Mouse (Mus musculus) forebrain, embryonic 11.5 days (tissue): Measurements from ENCODE around the gene Vps35l. TPM values are rescaled to one million over a fixed set of nuclear protein-coding genes. Genes with fewer than 3 reads are reported as not detected.
A peak's percentile ranks its signal among the peaks of the same experiment; 100 is the strongest.

ENCODE experiments used
- ATAC-seq: fragments of 200-750 bp; cut with Nextera tagmentation; replicated peaks from 2 replicates; pipeline ENCODE4 v1.8.0; 2017; ENCODE audit warnings: moderate TSS enrichment; ENCODE audit not compliant: low FRiP score
- DNase-seq: peaks from one replicate; pipeline ENCODE4 v3.0.0-alpha.2; 2017; ENCODE audit warnings: low spot score
- H3K27ac ChIP-seq: fragments of 300-500 bp; sonication (generic); 2 replicates; pipeline ENCODE4 v1.5.1; 2014; ENCODE audit warnings: low read depth, low read length
- H3K27me3 ChIP-seq: fragments of 300-500 bp; sonication (generic); 2 replicates; pipeline ENCODE4 v1.6.1; 2014; ENCODE audit warnings: mild to moderate bottlenecking, low read length, mixed read lengths; ENCODE audit not compliant: control insufficient read depth, insufficient read depth
- H3K36me3 ChIP-seq: fragments of 300-500 bp; sonication (generic); 2 replicates; pipeline ENCODE4 v1.6.1; 2014; ENCODE audit warnings: mild to moderate bottlenecking, low read length, moderate library complexity, mixed read lengths; ENCODE audit not compliant: control insufficient read depth, insufficient read depth
- H3K4me1 ChIP-seq: fragments of 300-500 bp; sonication (generic); replicated peaks from 2 replicates; pipeline ENCODE4 v1.6.1; 2014; ENCODE audit warnings: low read length, mixed read lengths; ENCODE audit not compliant: control insufficient read depth, insufficient read depth
- H3K4me2 ChIP-seq: fragments of 300-500 bp; sonication (generic); 2 replicates; pipeline ENCODE4 v1.6.1; 2014; ENCODE audit warnings: low read depth, mild to moderate bottlenecking, low read length, moderate library complexity, mixed read lengths; ENCODE audit not compliant: severe bottlenecking
- H3K4me3 ChIP-seq: fragments of 300-500 bp; sonication (generic); 2 replicates; pipeline ENCODE4 v1.5.1; 2014; ENCODE audit warnings: low read depth, low read length
- H3K9ac ChIP-seq: fragments of 300-500 bp; sonication (generic); 2 replicates; pipeline ENCODE4 v1.6.1; 2014; ENCODE audit warnings: low read length
- H3K9me3 ChIP-seq: fragments of 300-500 bp; sonication (generic); 2 replicates; pipeline ENCODE4 v1.6.1; 2016; ENCODE audit warnings: low read length, mixed read lengths; ENCODE audit not compliant: control insufficient read depth
- WGBS: fragments of 180-500 bp; shearing (Covaris S2); extraction: QIAGEN DNeasy Blood & Tissue Kit; methylation state at CpG from one replicate; pipeline ENCODE4 v1.1.7; 2014; 5-methylcytosine and 5-hydroxymethylcytosine counted together
- polyA plus RNA-seq: library from polyadenylated mRNA; unstranded; fragments of >200 nt; fragmentation: Nextera tagmentation; extraction: Ambion mirVana; gene quantifications from 2 replicates; pipeline ENCODE4 v1.2.1, GENCODE M21; 2014

Gene Vps35l
- polyA plus RNA-seq, 1 experiment from 2014 or later, result 74.9 TPM

DNA sequence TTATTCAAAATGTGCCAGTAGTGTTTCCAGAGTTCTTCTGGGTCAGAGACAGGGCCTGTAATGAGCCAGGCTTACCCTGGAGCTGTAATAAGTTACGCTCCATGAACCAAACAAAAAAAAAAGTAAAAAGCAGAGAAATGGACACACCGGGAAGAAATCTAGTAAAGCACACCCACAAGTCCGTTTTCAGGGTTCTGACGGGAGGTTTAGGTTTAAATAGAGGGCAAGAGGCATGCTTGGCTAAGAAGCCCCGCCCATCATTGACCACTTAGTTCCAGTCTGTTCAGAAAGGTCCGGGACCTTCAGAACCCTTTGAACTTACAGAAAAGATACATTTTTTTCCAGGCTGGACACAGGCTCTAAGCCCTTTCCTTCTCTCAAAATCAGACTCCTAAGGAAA lies 34.0 kb upstream of the Vps35l start:
- Histone ChIP-seq H3K9ac (no peak overlapping the region; the same call in 1 of the 2 replicates), H3K27ac (no peak overlapping the region), H3K4me1 (peaks cover 7% of the 10 kb centered on the region; the same call in 1 of the 2 replicates), H3K27me3 (no peaks in the 10 kb centered on the region), H3K36me3 (no peaks in the 10 kb centered on the region; the same call in 1 of the 2 replicates), H3K4me2 (peak overlapping the region; percentile 84; the same call in 1 of the 2 replicates), H3K4me3 (peak overlapping the region; percentile 72), H3K9me3 (no peaks in the 10 kb centered on the region)
- 24% methylated on average over 6 of the region's 6 CpGs for WGBS
- ATAC-seq, result no peak
- no peak for DNase-seq

DNA sequence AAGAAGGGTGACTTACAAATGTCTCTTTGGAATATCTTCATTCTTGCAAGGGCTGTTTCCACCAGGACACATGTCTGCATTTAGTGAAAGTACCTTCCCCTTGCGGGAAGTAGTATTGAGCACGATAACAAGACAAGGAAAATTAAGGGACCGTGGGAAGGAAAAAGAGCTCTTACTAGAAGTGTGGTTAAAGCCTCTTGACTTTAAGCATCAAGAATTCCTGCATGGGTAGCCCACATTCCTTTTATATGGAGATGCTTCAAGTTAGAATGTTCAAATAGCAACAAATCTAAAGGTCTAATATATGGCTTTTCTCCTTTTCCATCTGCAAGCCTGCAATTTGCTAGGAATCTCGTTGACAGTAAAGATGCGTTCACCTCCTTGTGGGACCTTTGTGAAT lies 33.5 kb upstream of the Vps35l start:
- 94% methylated on average over 5 of the region's 5 CpGs for WGBS
- ATAC-seq (no peak), DNase-seq (no peak)
- H3K9me3 ChIP-seq, result no peaks in the 10 kb centered on the region
- H3K9ac ChIP-seq, result no peak overlapping the region
- H3K36me3 ChIP-seq, result no peaks in the 10 kb centered on the region
- no peak overlapping the region for H3K27ac ChIP-seq
- no peak overlapping the region for H3K4me3 ChIP-seq
- H3K4me1 ChIP-seq, result peaks cover 7% of the 10 kb centered on the region; the same call in 1 of the 2 replicates
- no peaks in the 10 kb centered on the region for H3K27me3 ChIP-seq
- no peak overlapping the region for H3K4me2 ChIP-seq

DNA sequence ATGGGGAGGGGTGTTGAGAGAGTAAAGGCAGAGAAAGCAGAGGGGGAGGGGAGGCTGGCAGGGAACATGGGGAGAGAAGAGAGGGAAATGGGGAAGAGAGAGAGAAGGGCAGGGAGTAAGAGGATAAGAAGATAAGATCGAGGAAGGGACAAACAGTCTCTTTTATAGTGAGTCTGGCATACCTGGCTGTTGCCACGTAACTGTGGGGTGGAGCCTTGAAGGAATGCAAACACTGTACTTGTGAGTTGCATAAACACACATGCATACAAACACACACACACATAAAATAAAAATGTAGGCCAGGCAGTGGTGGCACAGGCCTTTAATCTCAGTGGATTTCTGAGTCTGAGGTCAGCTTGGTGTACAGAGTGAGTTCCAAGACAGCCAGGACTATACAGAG lies 32.8 kb upstream of the Vps35l start:
- Histone ChIP-seq H3K4me1 (peaks cover 7% of the 10 kb centered on the region; the same call in 1 of the 2 replicates), H3K27ac (no peak overlapping the region), H3K4me2 (no peak overlapping the region), H3K4me3 (no peak overlapping the region), H3K9me3 (no peaks in the 10 kb centered on the region), H3K9ac (no peak overlapping the region), H3K36me3 (no peaks in the 10 kb centered on the region), H3K27me3 (no peaks in the 10 kb centered on the region)
- DNase-seq (no peak), ATAC-seq (no peak)
- 83% methylated on average over 2 of the region's 2 CpGs for WGBS

DNA sequence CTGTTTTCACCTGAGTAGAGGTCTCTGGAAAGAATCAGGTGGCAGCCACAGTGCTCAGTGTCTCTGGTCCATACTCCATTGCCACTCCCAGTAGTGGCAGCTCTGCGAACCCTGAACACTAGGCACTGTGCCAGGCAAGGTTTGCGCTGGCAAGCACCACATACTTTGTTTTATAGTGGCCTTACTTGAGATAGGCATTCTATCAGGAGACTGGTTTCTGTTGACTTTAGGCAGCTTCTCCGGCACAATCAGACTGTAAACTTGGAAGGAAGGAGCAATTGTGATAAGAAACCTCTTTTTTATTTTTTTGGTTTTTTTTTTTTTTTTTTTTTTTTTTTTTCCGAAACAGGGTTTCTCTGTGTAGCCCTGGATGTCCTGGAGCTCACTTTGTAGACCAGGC lies 32.0 kb upstream of the Vps35l start:
- no peak overlapping the region for H3K4me2 ChIP-seq
- H3K27ac ChIP-seq, result no peak overlapping the region
- peaks cover 7% of the 10 kb centered on the region; the same call in 1 of the 2 replicates for H3K4me1 ChIP-seq
- H3K27me3 ChIP-seq, result no peaks in the 10 kb centered on the region
- no peak overlapping the region for H3K9ac ChIP-seq
- DNase-seq (no peak), ATAC-seq (no peak)
- no peaks in the 10 kb centered on the region for H3K9me3 ChIP-seq
- H3K4me3 ChIP-seq, result no peak overlapping the region
- H3K36me3 ChIP-seq, result no peaks in the 10 kb centered on the region
- 87% methylated on average over 4 of the region's 4 CpGs for WGBS

DNA sequence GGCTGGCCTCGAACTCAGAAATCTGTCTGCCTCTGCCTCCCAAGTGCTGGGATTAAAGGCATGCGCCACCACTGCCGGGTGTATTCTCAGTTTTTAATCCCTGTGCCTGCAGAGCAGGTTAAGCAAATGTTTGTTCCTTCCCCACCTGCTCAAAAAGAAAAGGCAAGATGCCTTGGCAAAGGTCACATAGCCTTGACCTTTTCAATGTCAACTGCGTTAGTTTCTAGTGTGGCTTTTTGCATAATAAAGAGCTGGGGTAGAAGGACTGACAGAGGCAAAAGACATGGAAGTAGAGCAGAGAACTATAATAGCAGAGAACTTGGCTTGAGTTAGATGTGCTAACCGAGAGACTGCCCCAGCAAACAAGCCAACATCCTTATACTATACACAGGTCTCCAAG lies 29.2 kb upstream of the Vps35l start:
- Histone ChIP-seq H3K4me3 (no peak overlapping the region), H3K9me3 (no peaks in the 10 kb centered on the region), H3K27ac (no peak overlapping the region), H3K4me2 (no peak overlapping the region), H3K4me1 (peaks cover 8% of the 10 kb centered on the region; the same call in 1 of the 2 replicates), H3K27me3 (no peaks in the 10 kb centered on the region), H3K9ac (no peak overlapping the region), H3K36me3 (no peaks in the 10 kb centered on the region)
- no peak for DNase-seq
- no peak for ATAC-seq
- 63% methylated on average over 5 of the region's 5 CpGs for WGBS

DNA sequence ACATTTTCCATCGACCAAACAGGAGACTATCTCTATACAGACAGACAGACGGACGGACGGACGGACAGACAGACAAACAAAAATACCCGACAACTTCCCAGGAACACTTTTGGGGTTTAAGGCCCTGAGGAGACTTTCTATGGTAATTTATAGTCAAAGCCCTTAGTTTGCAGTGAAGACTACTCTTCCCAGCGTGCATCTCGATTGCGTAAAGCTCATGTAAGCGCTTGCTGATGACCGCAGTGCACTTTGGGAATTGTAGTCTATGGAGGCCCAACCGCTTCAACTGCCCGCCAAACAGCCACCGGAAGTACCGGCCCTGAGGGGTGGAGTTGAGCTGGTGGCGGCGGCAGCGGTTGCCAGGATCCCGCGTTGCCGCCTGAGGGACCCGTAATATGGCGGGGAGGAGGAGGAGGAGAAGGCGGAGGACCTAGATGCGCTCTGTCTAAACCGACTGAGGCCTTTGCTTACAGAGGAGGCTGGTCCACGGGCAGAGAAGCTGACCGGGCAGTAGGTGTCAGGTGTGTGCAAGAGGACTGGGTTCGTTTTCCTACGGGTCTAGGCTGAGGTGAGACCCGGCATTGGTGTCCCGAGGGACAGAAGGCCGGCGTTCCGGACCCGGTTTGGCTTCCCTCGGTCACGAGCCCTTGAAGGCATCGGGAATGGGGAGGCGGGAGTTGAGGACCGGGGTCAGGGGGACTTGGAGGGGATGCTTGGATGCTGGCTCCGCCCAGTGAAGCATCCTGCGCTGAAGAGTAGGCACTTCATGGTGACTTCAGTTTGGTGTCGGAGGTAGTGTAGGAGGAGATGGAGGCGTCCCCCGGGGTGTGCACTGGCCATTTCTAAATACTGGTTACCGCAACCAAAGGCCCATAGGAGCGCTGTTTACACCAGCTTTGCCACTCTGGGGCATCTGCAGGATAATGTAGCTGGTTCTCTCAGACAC lies 27.5 kb upstream of the Vps35l start, which contains the start of gene Ccp110:
Gene Ccp110, plus strand, starts transcription at position 325 of the 946 bp plus-strand sequence.
- ATAC-seq (peak; percentile 97), DNase-seq (peak; percentile 94)
- Histone ChIP-seq H3K9me3 (no peaks in the 10 kb centered on the region), H3K36me3 (no peaks in the 10 kb centered on the region; the same call in 1 of the 2 replicates), H3K4me3 (peak within 1 kb of the TSS; percentile 85), H3K9ac (peak within 1 kb of the TSS; percentile 83), H3K4me1 (peaks cover 5% of the 10 kb centered on the region; the same call in 1 of the 2 replicates), H3K27me3 (no peaks in the 10 kb centered on the region), H3K27ac (0 out of 2 replicates have a peak within 1 kb of the TSS, but pooled peaks have one; percentile 31), H3K4me2 (peak within 1 kb of the TSS; percentile 65)
- under 1% methylated on average over 48 of the region's 48 CpGs for WGBS

DNA sequence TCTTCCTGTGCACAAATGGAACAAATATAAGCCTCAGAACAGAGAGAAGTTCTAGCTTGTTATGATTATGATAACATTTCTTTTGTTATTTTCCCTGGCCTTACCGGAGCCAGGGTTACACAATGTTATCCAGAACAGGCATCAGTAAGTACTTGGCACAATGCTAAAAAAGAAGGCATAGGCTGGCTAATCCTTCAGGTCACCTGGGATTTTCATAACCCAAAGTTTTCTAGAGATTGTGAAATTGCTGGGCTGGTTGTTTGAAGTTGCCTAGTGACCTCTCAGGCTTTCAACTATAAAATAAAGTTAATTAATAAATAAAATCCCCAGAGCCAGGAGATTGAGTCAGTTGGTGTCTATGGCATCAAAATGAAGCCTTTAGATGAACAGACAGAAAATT lies 25.2 kb upstream of the Vps35l start:
- no peaks in the 10 kb centered on the region; the same call in 1 of the 2 replicates for H3K36me3 ChIP-seq
- ATAC-seq (no peak), DNase-seq (no peak)
- H3K4me1 ChIP-seq, result peaks cover 5% of the 10 kb centered on the region; the same call in 1 of the 2 replicates
- H3K27ac ChIP-seq, result no peak overlapping the region
- no peak overlapping the region for H3K4me2 ChIP-seq
- no peaks in the 10 kb centered on the region for H3K9me3 ChIP-seq
- no peaks in the 10 kb centered on the region for H3K27me3 ChIP-seq
- WGBS, result 97% methylated on average over 1 of the region's 1 CpGs
- H3K4me3 ChIP-seq, result no peak overlapping the region
- H3K9ac ChIP-seq, result no peak overlapping the region

DNA sequence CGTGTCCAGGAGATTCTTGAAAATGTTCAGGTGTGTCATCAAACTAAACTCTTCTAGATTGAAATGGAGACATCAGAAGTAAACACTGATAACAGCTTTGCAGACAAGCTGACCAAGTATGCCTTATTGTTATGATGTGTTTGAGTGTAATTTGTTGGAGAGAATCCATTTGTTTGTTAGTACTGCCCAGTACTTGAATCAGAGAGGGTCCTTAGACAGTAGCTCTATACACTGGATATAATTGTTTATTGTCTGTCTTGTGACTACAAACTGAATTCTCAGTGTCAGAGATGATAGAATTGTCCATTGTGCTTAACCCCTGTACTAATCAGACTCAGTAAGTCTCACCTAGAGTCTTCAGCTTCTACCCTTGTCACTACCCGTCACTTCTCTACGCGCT lies 22.0 kb upstream of the Vps35l start:
- H3K4me1 ChIP-seq, result peaks cover 5% of the 10 kb centered on the region; the same call in 1 of the 2 replicates
- no peak for ATAC-seq
- no peak for DNase-seq
- H3K4me3 ChIP-seq, result no peak overlapping the region
- H3K4me2 ChIP-seq, result no peak overlapping the region
- H3K27ac ChIP-seq, result no peak overlapping the region
- H3K36me3 ChIP-seq, result no peaks in the 10 kb centered on the region; the same call in 1 of the 2 replicates
- no peaks in the 10 kb centered on the region for H3K9me3 ChIP-seq
- WGBS, result 96% methylated on average over 4 of the region's 4 CpGs
- no peak overlapping the region for H3K9ac ChIP-seq
- H3K27me3 ChIP-seq, result no peaks in the 10 kb centered on the region
